Comparison of ENCODE assay signal across 32 mouse cellular contexts in genomic region chr12:24962362-24962967, GRCm38 (mm10). TPM values are rescaled to one million over a fixed set of nuclear protein-coding genes. Genes with fewer than 3 reads are reported as not detected.
A peak's percentile ranks its signal among the peaks of the same experiment; 100 is the strongest.
DNase-seq lines count a peak whose midpoint lies in the region; ATAC-seq and TF ChIP-seq lines count a peak whose summit lies in the region.
"Had no signal": no experiment of that assay in that cellular context is flagged by ENCODE, and none has a peak within 500 bp of the region (broad histone marks: within the 10 kb centered on the region; RNA-seq: fewer than 3 reads in every experiment).

No protein-coding gene starts in this region.

- peak; percentile 87 for ATAC-seq in kidney, postnatal 0 days (replicated peaks; ENCODE audit: low FRiP score, low read depth)
- no peak for ATAC-seq in midbrain, embryonic 11.5 days (ENCODE audit: low FRiP score)
- ATAC-seq: forebrain, embryonic 15.5 days; hindbrain, postnatal 0 days; intestine, embryonic 16.5 days had no signal

- no peak for TF ChIP-seq CTCF in heart, adult 2 months (IDR thresholded peaks at IDR 0.05)
- no peak for TF ChIP-seq CTCF in kidney, postnatal 0 days (IDR thresholded peaks at IDR 0.05; ENCODE audit: low read depth)

- intact Hi-C loops in heart, adult 2 months (cut with DNase I), result no loop called here
- intact Hi-C loops in left cerebral cortex, postnatal 4 days (cut with DNase I), result no loop called here

- no peaks in the 10 kb centered on the region for H3K79me2 ChIP-seq in heart, adult 2 months (replicated peaks; ENCODE audit: control insufficient read depth, insufficient read depth, low read length)

- H3K4me3 ChIP-seq in heart, embryonic 10.5 days, result no peak overlapping the region
- no peak overlapping the region for H3K4me3 ChIP-seq in heart, adult 2 months
- H3K4me3 ChIP-seq in kidney, postnatal 0 days (replicated peaks; ENCODE audit: low read depth, low read length), result no peak overlapping the region
- no peak overlapping the region for H3K4me3 ChIP-seq in midbrain, embryonic 11.5 days (ENCODE audit: low read depth, low read length)
- H3K4me3 ChIP-seq: embryonic facial prominence, embryonic 12.5 days; forebrain, embryonic 15.5 days; limb, embryonic 10.5 days; limb, embryonic 15.5 days; midbrain, embryonic 12.5 days; myocyte; neural tube, embryonic 12.5 days had no signal

- 86% methylated on average over 11 of the region's 11 CpGs for WGBS in heart, embryonic 10.5 days
- 90% methylated on average over 11 of the region's 11 CpGs for WGBS in heart, adult 2 months
- WGBS in kidney, postnatal 0 days, result 58% methylated on average over 11 of the region's 11 CpGs
- WGBS in midbrain, embryonic 11.5 days, result 84% methylated on average over 11 of the region's 11 CpGs

- TF ChIP-seq EP300 in heart, adult 2 months (IDR thresholded peaks at IDR 0.05; ENCODE audit: insufficient read depth, low read depth, low read length), result no peak

- no peaks in the 10 kb centered on the region for H3K9me3 ChIP-seq in heart, embryonic 10.5 days
- H3K9me3 ChIP-seq in kidney, postnatal 0 days (replicated peaks; ENCODE audit: low read length), result no peaks in the 10 kb centered on the region
- no peaks in the 10 kb centered on the region for H3K9me3 ChIP-seq in midbrain, embryonic 11.5 days (ENCODE audit: control insufficient read depth, low read length)
- H3K9me3 ChIP-seq: embryonic facial prominence, embryonic 12.5 days; forebrain, embryonic 15.5 days; limb, embryonic 10.5 days; limb, embryonic 15.5 days; neural tube, embryonic 12.5 days had no signal

- no peaks in the 10 kb centered on the region for H3K27me3 ChIP-seq in heart, embryonic 10.5 days (ENCODE audit: insufficient read depth, poor library complexity, severe bottlenecking)
- no peaks in the 10 kb centered on the region for H3K27me3 ChIP-seq in heart, adult 2 months (ENCODE audit: control insufficient read depth, insufficient read depth, low read length)
- H3K27me3 ChIP-seq in kidney, postnatal 0 days (ENCODE audit: insufficient read depth, low read length), result no peaks in the 10 kb centered on the region
- no peaks in the 10 kb centered on the region for H3K27me3 ChIP-seq in midbrain, embryonic 11.5 days (ENCODE audit: control insufficient read depth, insufficient read depth, low read length)
- H3K27me3 ChIP-seq: CH12.LX; embryonic facial prominence, embryonic 12.5 days; forebrain, embryonic 15.5 days; heart, embryonic 13.5 days; limb, embryonic 15.5 days; midbrain, embryonic 12.5 days; neural tube, embryonic 12.5 days had no signal

- no peak for TF ChIP-seq POLR2A in heart, adult 2 months (IDR thresholded peaks at IDR 0.05; ENCODE audit: insufficient read depth, low read depth, low read length)

- H3K9ac ChIP-seq in heart, adult 2 months (ENCODE audit: low read depth, low read length), result no peak overlapping the region
- H3K9ac ChIP-seq in kidney, postnatal 0 days (ENCODE audit: low read depth, low read length), result no peak overlapping the region
- H3K9ac ChIP-seq in midbrain, embryonic 11.5 days (ENCODE audit: low read length), result no peak overlapping the region
- H3K9ac ChIP-seq: embryonic facial prominence, embryonic 12.5 days; forebrain, embryonic 15.5 days; limb, embryonic 15.5 days; midbrain, embryonic 12.5 days; neural tube, embryonic 12.5 days had no signal

- peak overlapping the region; percentile 83; the same call in 1 of the 2 replicates for H3K27ac ChIP-seq in heart, embryonic 10.5 days
- no peak overlapping the region for H3K27ac ChIP-seq in heart, adult 2 months
- peak overlapping the region; percentile 66; the same call in 1 of the 2 replicates for H3K27ac ChIP-seq in kidney, postnatal 0 days
- no peak overlapping the region for H3K27ac ChIP-seq in midbrain, embryonic 11.5 days (ENCODE audit: low read depth, low read length)
- H3K27ac ChIP-seq: embryonic facial prominence, embryonic 12.5 days; forebrain, embryonic 15.5 days; hindbrain, postnatal 0 days; limb, embryonic 10.5 days; limb, embryonic 15.5 days; liver, embryonic 14.5 days; midbrain, embryonic 12.5 days; neural tube, embryonic 12.5 days; stomach, postnatal 0 days had no signal

- H3K4me1 ChIP-seq in heart, embryonic 10.5 days, result peaks cover 14% of the 10 kb centered on the region; the same call in 1 of the 2 replicates
- H3K4me1 ChIP-seq in heart, adult 2 months (ENCODE audit: control insufficient read depth, insufficient read depth, low read length), result no peaks in the 10 kb centered on the region; the same call in 1 of the 2 replicates
- H3K4me1 ChIP-seq in kidney, postnatal 0 days (replicated peaks; ENCODE audit: insufficient read depth, low read length), result no peaks in the 10 kb centered on the region
- H3K4me1 ChIP-seq in midbrain, embryonic 11.5 days (ENCODE audit: control insufficient read depth, insufficient read depth, low read length), result no peaks in the 10 kb centered on the region
- H3K4me1 ChIP-seq: embryonic facial prominence, embryonic 12.5 days; forebrain, embryonic 15.5 days; limb, embryonic 10.5 days; midbrain, embryonic 12.5 days; neural tube, embryonic 12.5 days had no signal

- H3K36me3 ChIP-seq in heart, embryonic 10.5 days, result peaks cover 8% of the 10 kb centered on the region; the same call in 1 of the 2 replicates
- no peaks in the 10 kb centered on the region for H3K36me3 ChIP-seq in heart, adult 2 months (ENCODE audit: control insufficient read depth, insufficient read depth, low read length)
- H3K36me3 ChIP-seq in kidney, postnatal 0 days (ENCODE audit: insufficient read depth, low read length), result no peaks in the 10 kb centered on the region
- H3K36me3 ChIP-seq in midbrain, embryonic 11.5 days (ENCODE audit: control insufficient read depth, insufficient read depth, low read length), result no peaks in the 10 kb centered on the region

- DNase-seq in heart, embryonic 10.5 days (ENCODE audit: low spot score), result no peak
- DNase-seq in heart, adult 2 months, result no peak
- DNase-seq in kidney, adult 8-10 months, result peak; percentile 84 to 93
- DNase-seq in kidney, postnatal 0 days (ENCODE audit: low spot score), result peak; percentile 55
- peak; percentile 29 to 50 for DNase-seq in kidney, postnatal 4 days
- DNase-seq in midbrain, embryonic 11.5 days (ENCODE audit: low spot score, missing footprints), result no peak
- DNase-seq in liver, result no peak
- no peak for DNase-seq in left cerebral cortex, postnatal 4 days
- DNase-seq: adrenal gland, postnatal 10 days; cerebellum, adult 9-10 months; cerebellum, postnatal 36 days; embryo, embryonic 11 days; gastrocnemius, postnatal 25 days; layer of hippocampus, postnatal 36 days; lung, adult 2 months; lung, postnatal 10 days; right cerebral cortex, postnatal 4 days; thymus, adult 18-20 months; thymus, postnatal 25 days had no signal

- no peak overlapping the region; the same call in 1 of the 2 replicates for H3K4me2 ChIP-seq in kidney, postnatal 0 days (ENCODE audit: low read length)
- no peak overlapping the region for H3K4me2 ChIP-seq in midbrain, embryonic 11.5 days
- H3K4me2 ChIP-seq: embryonic facial prominence, embryonic 12.5 days; forebrain, embryonic 15.5 days; limb, embryonic 15.5 days; midbrain, embryonic 12.5 days; neural tube, embryonic 12.5 days had no signal

RNA-seq across cellular contexts. Expression of gene Kidins220, which starts 12.3 kb away (rescaled TPM):
- 31.7 and 33.0 TPM in 2 replicates for polyA plus RNA-seq in heart, embryonic 10.5 days (2016; fragmentation: Nextera tagmentation; extraction: Ambion mirVana)
- 10 to 100 TPM; 68.4 TPM for total RNA-seq in heart, adult 2 months (2021)
- 41.6 and 52.9 TPM in 2 replicates for polyA plus RNA-seq in heart, adult 2 months (2012; rRNA removed)
- 25.1 and 25.8 TPM in 2 replicates for polyA plus RNA-seq in kidney, postnatal 0 days (2015; fragmentation: Nextera tagmentation; extraction: Ambion mirVana)
- 49.9 and 53.8 TPM in 2 replicates for polyA plus RNA-seq in midbrain, embryonic 11.5 days (2014; fragmentation: Nextera tagmentation; extraction: Ambion mirVana)
- 100 to 1,000 TPM; 426 to 438 TPM for total RNA-seq in left cerebral cortex, postnatal 4 days (2021)

Comparison
In these comparisons a context has a peak if more than half of its experiments do, and no peak if none do; other contexts are left out.
1. H3K27ac ChIP-seq: peak in heart, embryonic 10.5 days (single experiment) and kidney, postnatal 0 days (single experiment); none in heart, adult 2 months (single experiment) and midbrain, embryonic 11.5 days (single experiment).
2. DNase-seq: peak in kidney, adult 8-10 months (2 of 2), kidney, postnatal 0 days (single experiment) and kidney, postnatal 4 days (2 of 2); none in heart, embryonic 10.5 days (single experiment), heart, adult 2 months (0 of 2), midbrain, embryonic 11.5 days (single experiment), liver (single experiment) and left cerebral cortex, postnatal 4 days (single experiment).